In genomic region chr15:103482488-103482887, GRCm38 (mm10) we compare ENCODE assay signal across 11 mouse cellular contexts. TPM values are rescaled to one million over a fixed set of nuclear protein-coding genes. Genes with fewer than 3 reads are reported as not detected.
DNase-seq lines count a peak whose midpoint lies in the region; ATAC-seq lines count a peak whose summit lies in the region.
"Had no signal": no experiment of that assay in that cellular context is flagged by ENCODE, and none has a peak within 500 bp of the region (broad histone marks: within the 10 kb centered on the region; RNA-seq: fewer than 3 reads in every experiment).

No protein-coding gene starts in this region.

- no peaks in the 10 kb centered on the region for H3K9me3 ChIP-seq in kidney, embryonic 16.5 days (ENCODE audit: low read length)
- H3K9me3 ChIP-seq in embryonic facial prominence, embryonic 14.5 days (ENCODE audit: control insufficient read depth, low read length): no peaks in the 10 kb centered on the region
- H3K9me3 ChIP-seq: heart, embryonic 13.5 days had no signal

- H3K4me2 ChIP-seq in kidney, embryonic 16.5 days (replicated peaks; ENCODE audit: low read depth, low read length): no peak overlapping the region
- H3K4me2 ChIP-seq in embryonic facial prominence, embryonic 14.5 days (ENCODE audit: low read depth, low read length): no peak overlapping the region
- H3K4me2 ChIP-seq: heart, embryonic 13.5 days had no signal

- no peaks in the 10 kb centered on the region for H3K27me3 ChIP-seq in kidney, embryonic 16.5 days (ENCODE audit: insufficient read depth, low read length)
- no peaks in the 10 kb centered on the region for H3K27me3 ChIP-seq in embryonic facial prominence, embryonic 14.5 days (replicated peaks; ENCODE audit: control insufficient read depth, insufficient read depth, low read length)
- H3K27me3 ChIP-seq: heart, embryonic 13.5 days had no signal

- DNase-seq in kidney, adult 11 months: no peak
- peak; percentile 55 for DNase-seq in Muller cell, postnatal 12 days (ENCODE audit: inconsistent ontology term)
- DNase-seq in embryonic facial prominence, embryonic 14.5 days (ENCODE audit: low spot score): peak; percentile 65
- DNase-seq in urinary bladder, adult 2 months (ENCODE audit: low spot score): no peak
- DNase-seq in urinary bladder, postnatal 36 days (ENCODE audit: low spot score in 2 of 2): no peak
- DNase-seq in thymus, postnatal 0 days (ENCODE audit: low spot score): no peak

- H3K36me3 ChIP-seq in kidney, embryonic 16.5 days (ENCODE audit: insufficient read depth, low read length): no peaks in the 10 kb centered on the region
- H3K36me3 ChIP-seq in embryonic facial prominence, embryonic 14.5 days (ENCODE audit: control insufficient read depth, insufficient read depth, low read length): no peaks in the 10 kb centered on the region
- H3K36me3 ChIP-seq: heart, embryonic 13.5 days had no signal

- 0% methylated on average over 1 of the region's 1 CpGs for WGBS in kidney, embryonic 16.5 days
- 0% methylated on average over 1 of the region's 1 CpGs for WGBS in embryonic facial prominence, embryonic 14.5 days

- H3K4me3 ChIP-seq in kidney, embryonic 16.5 days (ENCODE audit: low read length): no peak overlapping the region
- H3K4me3 ChIP-seq in embryonic facial prominence, embryonic 14.5 days (ENCODE audit: low read depth, low read length): no peak overlapping the region
- H3K4me3 ChIP-seq: heart, embryonic 13.5 days had no signal

- H3K9ac ChIP-seq in kidney, embryonic 16.5 days (replicated peaks; ENCODE audit: low read length): no peak overlapping the region
- H3K9ac ChIP-seq in embryonic facial prominence, embryonic 14.5 days (ENCODE audit: low read depth, low read length): no peak overlapping the region
- H3K9ac ChIP-seq: heart, embryonic 13.5 days had no signal

- no peaks in the 10 kb centered on the region for H3K4me1 ChIP-seq in kidney, embryonic 16.5 days (ENCODE audit: insufficient read depth, low read length)
- H3K4me1 ChIP-seq in embryonic facial prominence, embryonic 14.5 days (ENCODE audit: control insufficient read depth, insufficient read depth, low read length): no peaks in the 10 kb centered on the region
- H3K4me1 ChIP-seq: heart, embryonic 13.5 days had no signal

- no peak overlapping the region for H3K27ac ChIP-seq in kidney, embryonic 16.5 days (ENCODE audit: low read length)
- no peak overlapping the region for H3K27ac ChIP-seq in embryonic facial prominence, embryonic 14.5 days (replicated peaks; ENCODE audit: low read depth, low read length)
- H3K27ac ChIP-seq: heart, embryonic 13.5 days had no signal

- 0 out of 2 replicates have a peak, but pooled peaks have one; percentile 54 for ATAC-seq in kidney, embryonic 16.5 days (ENCODE audit: low FRiP score, low TSS enrichment)
- no peak for ATAC-seq in embryonic facial prominence, embryonic 14.5 days (ENCODE audit: low read depth)
- ATAC-seq in megakaryocyte-erythroid progenitor cell, adult 5-6 weeks (replicated peaks; ENCODE audit: low FRiP score, low TSS enrichment, poor library complexity, severe bottlenecking): 0 out of 2 replicates have a peak, but pooled peaks have one; percentile 46

RNA-seq across cellular contexts. Expression of gene Pde1b, which starts 20.3 kb away (rescaled TPM):
- 4.7 and 4.8 TPM in 2 replicates for polyA plus RNA-seq in kidney, embryonic 16.5 days (2015; fragmentation: Nextera tagmentation; extraction: Ambion mirVana)
- polyA plus RNA-seq in embryonic facial prominence, embryonic 14.5 days (2014; fragmentation: Nextera tagmentation; extraction: Ambion mirVana): 6.1 and 7.2 TPM in 2 replicates
- 3.6 and 5.8 TPM in 2 replicates for total RNA-seq in megakaryocyte-erythroid progenitor cell, adult 5-6 weeks (2014; fragmentation: Nextera tagmentation)
- 1.3 and 1.5 TPM in 2 replicates for total RNA-seq in megakaryocyte-erythroid progenitor cell, adult 5-6 weeks (2017)
- polyA plus RNA-seq in urinary bladder, adult 2 months (2012; rRNA removed): 12.9 TPM in 2 replicates
- polyA plus RNA-seq in thymus, postnatal 0 days (2015; fragmentation: Nextera tagmentation; extraction: Ambion mirVana): 2.6 and 3.6 TPM in 2 replicates

RNA-seq across cellular contexts. Expression of gene Nckap1l, which starts 28.9 kb away (rescaled TPM):
- polyA plus RNA-seq in kidney, embryonic 16.5 days (2015; fragmentation: Nextera tagmentation; extraction: Ambion mirVana): 1.6 and 2.0 TPM in 2 replicates
- polyA plus RNA-seq in embryonic facial prominence, embryonic 14.5 days (2014; fragmentation: Nextera tagmentation; extraction: Ambion mirVana): 4.6 and 5.0 TPM in 2 replicates
- total RNA-seq in megakaryocyte-erythroid progenitor cell, adult 5-6 weeks (2014; fragmentation: Nextera tagmentation): 40.1 and 49.9 TPM in 2 replicates
- total RNA-seq in megakaryocyte-erythroid progenitor cell, adult 5-6 weeks (2017): 60.4 and 61.3 TPM in 2 replicates
- polyA plus RNA-seq in urinary bladder, adult 2 months (2012; rRNA removed): 6.0 and 7.8 TPM in 2 replicates
- 55.5 and 57.3 TPM in 2 replicates for polyA plus RNA-seq in thymus, postnatal 0 days (2015; fragmentation: Nextera tagmentation; extraction: Ambion mirVana)

RNA-seq across cellular contexts. Expression of gene Gtsf2, which starts 34.2 kb away (rescaled TPM):
- not detected in 2 replicates for polyA plus RNA-seq in kidney, embryonic 16.5 days (2015; fragmentation: Nextera tagmentation; extraction: Ambion mirVana)
- not detected in 2 replicates for polyA plus RNA-seq in embryonic facial prominence, embryonic 14.5 days (2014; fragmentation: Nextera tagmentation; extraction: Ambion mirVana)
- total RNA-seq in megakaryocyte-erythroid progenitor cell, adult 5-6 weeks (2014; fragmentation: Nextera tagmentation): not detected in 2 replicates
- total RNA-seq in megakaryocyte-erythroid progenitor cell, adult 5-6 weeks (2017): not detected in 2 replicates
- not detected in 2 replicates for polyA plus RNA-seq in urinary bladder, adult 2 months (2012; rRNA removed)
- 0.20 and 0.49 TPM in 2 replicates for polyA plus RNA-seq in thymus, postnatal 0 days (2015; fragmentation: Nextera tagmentation; extraction: Ambion mirVana)
- total RNA-seq: adrenal gland, adult 18-20 months had no signal
- polyA plus RNA-seq: heart, embryonic 13.5 days; liver, embryonic 16.5 days had no signal

RNA-seq across cellular contexts. Expression of gene Gtsf1, which starts 52.2 kb away (rescaled TPM):
- polyA plus RNA-seq in kidney, embryonic 16.5 days (2015; fragmentation: Nextera tagmentation; extraction: Ambion mirVana): 0.27 TPM in 1 of 2 replicates, not detected in the other
- polyA plus RNA-seq in embryonic facial prominence, embryonic 14.5 days (2014; fragmentation: Nextera tagmentation; extraction: Ambion mirVana): not detected in 2 replicates
- total RNA-seq in megakaryocyte-erythroid progenitor cell, adult 5-6 weeks (2014; fragmentation: Nextera tagmentation): not detected in 2 replicates
- not detected in 2 replicates for total RNA-seq in megakaryocyte-erythroid progenitor cell, adult 5-6 weeks (2017)
- polyA plus RNA-seq in urinary bladder, adult 2 months (2012; rRNA removed): 0.08 TPM in 1 of 2 replicates, not detected in the other
- 0.19 TPM in 1 of 2 replicates, not detected in the other for polyA plus RNA-seq in thymus, postnatal 0 days (2015; fragmentation: Nextera tagmentation; extraction: Ambion mirVana)
- total RNA-seq: adrenal gland, adult 18-20 months had no signal
- polyA plus RNA-seq: liver, embryonic 16.5 days had no signal

RNA-seq across cellular contexts. Expression of gene Ppp1r1a, which starts 55.3 kb away (rescaled TPM):
- polyA plus RNA-seq in kidney, embryonic 16.5 days (2015; fragmentation: Nextera tagmentation; extraction: Ambion mirVana): 22.8 and 23.5 TPM in 2 replicates
- 16.7 and 18.1 TPM in 2 replicates for polyA plus RNA-seq in embryonic facial prominence, embryonic 14.5 days (2014; fragmentation: Nextera tagmentation; extraction: Ambion mirVana)
- total RNA-seq in megakaryocyte-erythroid progenitor cell, adult 5-6 weeks (2014; fragmentation: Nextera tagmentation): not detected in 2 replicates
- not detected in 2 replicates for total RNA-seq in megakaryocyte-erythroid progenitor cell, adult 5-6 weeks (2017)
- 14.6 and 16.4 TPM in 2 replicates for polyA plus RNA-seq in urinary bladder, adult 2 months (2012; rRNA removed)
- 1.7 and 2.0 TPM in 2 replicates for polyA plus RNA-seq in thymus, postnatal 0 days (2015; fragmentation: Nextera tagmentation; extraction: Ambion mirVana)

Comparison
In these comparisons a context has a peak if more than half of its experiments do, and no peak if none do; other contexts are left out.
1. DNase-seq: peak in Muller cell, postnatal 12 days (single experiment) and embryonic facial prominence, embryonic 14.5 days (single experiment); none in kidney, adult 11 months (single experiment), urinary bladder, adult 2 months (single experiment), urinary bladder, postnatal 36 days (0 of 2) and thymus, postnatal 0 days (single experiment).